Mouse (Mus musculus): Measurements from ENCODE around the gene Dera. TPM values are rescaled to one million over a fixed set of nuclear protein-coding genes. Genes with fewer than 3 reads are reported as not detected.
A peak's percentile ranks its signal among the peaks of the same experiment; 100 is the strongest.

Dera gene
- polyA plus RNA-seq, 1 experiment = 41.1 TPM

- Histone ChIP-seq H3K27me3 (replicated peaks) (no peaks in the 10 kb centered on the region), H3K4me3 (replicated peaks) (peak overlapping the region; percentile 19), H3K9me3 (peaks cover 13% of the 10 kb centered on the region), H3K36me3 (replicated peaks; ENCODE audit: low read length) (no peaks in the 10 kb centered on the region), H3K4me1 (no peaks in the 10 kb centered on the region)
- TF ChIP-seq GATA1 (IDR thresholded peaks at IDR 0.05; ENCODE audit: borderline replicate concordance, low read length) = no peak
- no peak for TF ChIP-seq FLI1 (IDR thresholded peaks at IDR 0.05; ENCODE audit: low read length)
These were observed 117.8 kb downstream of the Dera start for GRCm38 (mm10) chr6:137872055-137872735.

DNA sequence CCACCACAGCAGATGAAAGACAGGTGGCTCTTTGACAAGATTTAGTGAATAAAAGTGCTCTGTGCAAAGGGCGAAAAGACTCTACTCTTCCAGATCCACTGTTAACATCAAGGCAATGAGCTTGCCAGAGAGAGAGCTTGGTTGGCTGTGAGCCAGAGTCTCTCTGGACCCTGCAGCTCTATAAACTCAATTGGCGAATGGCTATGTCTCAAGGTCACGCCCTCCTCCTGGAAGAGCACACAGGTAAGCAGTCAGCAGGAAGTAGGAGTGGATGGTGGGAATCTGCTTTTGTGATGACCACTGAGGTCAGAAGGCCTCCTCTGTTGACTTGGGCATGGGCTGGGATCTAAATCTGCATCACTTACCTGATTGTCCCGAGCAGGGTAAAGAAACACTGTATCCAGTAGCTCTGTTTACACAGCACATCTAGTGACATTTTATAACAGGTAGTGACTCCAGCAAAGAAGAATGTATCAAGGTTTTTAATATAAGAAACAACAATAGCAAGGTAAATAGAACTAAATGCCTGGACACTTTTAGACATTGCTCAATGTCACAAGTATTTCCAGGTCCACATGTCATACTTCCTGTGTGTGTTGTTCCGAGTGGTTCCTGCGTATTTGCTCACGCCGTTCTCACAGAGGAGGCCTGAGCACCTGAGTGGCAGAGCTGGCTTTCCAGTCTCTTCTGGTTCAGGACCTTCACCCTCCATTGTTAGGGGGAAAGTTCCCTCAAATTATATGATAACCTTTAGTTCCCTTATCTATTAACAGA is 120.3 kb downstream of the Dera start:
- no peaks in the 10 kb centered on the region for H3K36me3 ChIP-seq (replicated peaks; ENCODE audit: low read length)
- H3K4me1 ChIP-seq = no peaks in the 10 kb centered on the region
- H3K27me3 ChIP-seq (replicated peaks) = no peaks in the 10 kb centered on the region
- TF ChIP-seq FLI1 (IDR thresholded peaks at IDR 0.05; ENCODE audit: low read length) (no peak), GATA1 (IDR thresholded peaks at IDR 0.05; ENCODE audit: borderline replicate concordance, low read length) (no peak)
- peaks cover 21% of the 10 kb centered on the region for H3K9me3 ChIP-seq
- no peak overlapping the region for H3K4me3 ChIP-seq (replicated peaks)

DNA sequence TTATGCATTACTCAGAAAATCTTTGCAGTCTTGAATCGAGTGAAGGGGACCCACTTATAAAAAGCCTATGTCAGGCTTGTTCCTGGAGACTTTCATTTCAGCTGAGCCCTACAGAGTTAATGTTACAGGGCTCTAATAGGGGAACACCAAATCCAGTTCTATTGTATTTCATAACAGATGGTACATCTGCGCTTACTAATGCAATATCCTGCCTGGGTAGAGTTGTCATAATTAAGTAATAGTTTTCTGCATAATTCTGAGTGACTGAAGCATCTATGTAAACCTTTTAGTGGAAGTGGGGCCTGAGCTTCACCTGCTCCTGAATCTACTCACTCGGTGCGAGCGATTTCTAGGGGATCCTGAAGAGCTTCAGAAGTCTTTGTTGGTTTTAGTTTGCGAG is 131.3 kb downstream of the Dera start:
- Histone ChIP-seq H3K4me3 (replicated peaks) (no peak overlapping the region), H3K4me1 (no peaks in the 10 kb centered on the region), H3K27me3 (replicated peaks) (no peaks in the 10 kb centered on the region), H3K9me3 (peaks cover 15% of the 10 kb centered on the region), H3K36me3 (replicated peaks; ENCODE audit: low read length) (no peaks in the 10 kb centered on the region)
- no peak for TF ChIP-seq FLI1 (IDR thresholded peaks at IDR 0.05; ENCODE audit: low read length)
- no peak for TF ChIP-seq GATA1 (IDR thresholded peaks at IDR 0.05; ENCODE audit: borderline replicate concordance, low read length)

DNA sequence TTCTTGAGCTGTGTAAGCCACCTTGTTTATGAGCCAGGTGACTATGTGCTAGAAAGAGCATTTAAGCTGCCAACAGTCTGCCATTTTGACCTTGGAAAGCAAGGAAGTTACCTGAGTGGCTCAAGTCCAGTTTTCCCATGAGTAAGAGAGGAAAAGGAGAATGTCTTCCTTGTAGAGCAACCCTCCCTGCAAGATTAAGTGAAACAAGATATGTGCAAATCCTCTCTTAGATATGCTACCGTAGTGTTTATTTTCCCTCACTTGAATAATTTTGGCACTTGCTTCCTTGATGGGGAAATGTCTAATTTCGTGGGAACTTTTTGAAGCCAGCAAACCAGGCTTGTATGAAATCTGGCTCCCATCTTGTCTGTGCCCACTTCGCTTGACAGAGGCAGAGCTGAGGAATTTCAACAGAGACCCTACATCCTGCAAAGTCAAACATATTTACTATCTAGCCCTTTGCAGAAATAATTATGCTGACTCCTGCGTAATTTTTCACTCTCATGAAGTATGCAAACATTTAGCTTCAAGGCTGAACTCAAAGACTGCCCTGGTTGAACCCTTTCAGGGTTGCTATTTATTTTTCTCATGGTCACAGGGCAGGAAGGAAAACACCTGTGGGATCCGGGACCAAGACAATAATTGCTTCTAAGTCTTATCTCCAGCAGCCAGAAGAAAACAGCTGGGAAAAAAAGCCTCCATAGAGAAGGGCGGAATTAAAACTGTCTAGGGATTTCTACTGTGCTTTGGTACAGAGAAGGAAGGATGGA is 132.0 kb downstream of the Dera start:
- TF ChIP-seq GATA1 (IDR thresholded peaks at IDR 0.05; ENCODE audit: borderline replicate concordance, low read length) = no peak
- no peak for TF ChIP-seq FLI1 (IDR thresholded peaks at IDR 0.05; ENCODE audit: low read length)
- H3K36me3 ChIP-seq (replicated peaks; ENCODE audit: low read length) = no peaks in the 10 kb centered on the region
- H3K27me3 ChIP-seq (replicated peaks) = no peaks in the 10 kb centered on the region
- no peaks in the 10 kb centered on the region for H3K4me1 ChIP-seq
- no peak overlapping the region for H3K4me3 ChIP-seq (replicated peaks)
- H3K9me3 ChIP-seq = peaks cover 15% of the 10 kb centered on the region

DNA sequence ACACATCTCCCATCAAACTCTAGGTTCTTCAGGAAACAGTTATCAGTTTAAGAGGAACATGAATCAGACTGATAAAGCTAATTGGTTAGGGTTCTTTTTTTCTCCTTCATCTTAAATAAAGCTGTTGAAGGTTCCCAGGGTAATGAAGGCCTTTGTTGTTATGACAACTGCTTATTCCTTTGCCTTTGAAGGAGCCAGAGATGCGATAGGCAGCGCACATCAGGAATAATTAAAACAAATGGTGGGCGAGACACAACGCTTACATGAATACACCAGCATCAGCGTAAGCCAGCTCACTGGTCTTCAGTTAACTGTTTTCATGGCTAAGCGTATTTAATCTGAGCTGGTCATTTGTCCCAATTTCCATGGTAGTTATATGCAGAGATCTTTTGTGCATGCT is 132.9 kb downstream of the Dera start:
- Histone ChIP-seq H3K4me3 (replicated peaks) (no peak overlapping the region), H3K36me3 (replicated peaks; ENCODE audit: low read length) (no peaks in the 10 kb centered on the region), H3K4me1 (no peaks in the 10 kb centered on the region), H3K27me3 (replicated peaks) (no peaks in the 10 kb centered on the region), H3K9me3 (peaks cover 15% of the 10 kb centered on the region)
- TF ChIP-seq GATA1 (IDR thresholded peaks at IDR 0.05; ENCODE audit: borderline replicate concordance, low read length) = no peak
- TF ChIP-seq FLI1 (IDR thresholded peaks at IDR 0.05; ENCODE audit: low read length) = no peak

GRCm38 (mm10) chr6:137897671-137898070 is 143.3 kb downstream of the Dera start:
- H3K27me3 ChIP-seq (replicated peaks) = no peaks in the 10 kb centered on the region
- H3K9me3 ChIP-seq = peaks cover 6% of the 10 kb centered on the region; the same call in 1 of the 2 replicates
- no peak overlapping the region for H3K4me3 ChIP-seq (replicated peaks)
- no peak for TF ChIP-seq FLI1 (IDR thresholded peaks at IDR 0.05; ENCODE audit: low read length)
- TF ChIP-seq GATA1 (IDR thresholded peaks at IDR 0.05; ENCODE audit: borderline replicate concordance, low read length) = no peak
- H3K36me3 ChIP-seq (replicated peaks; ENCODE audit: low read length) = no peaks in the 10 kb centered on the region
- no peaks in the 10 kb centered on the region for H3K4me1 ChIP-seq

DNA sequence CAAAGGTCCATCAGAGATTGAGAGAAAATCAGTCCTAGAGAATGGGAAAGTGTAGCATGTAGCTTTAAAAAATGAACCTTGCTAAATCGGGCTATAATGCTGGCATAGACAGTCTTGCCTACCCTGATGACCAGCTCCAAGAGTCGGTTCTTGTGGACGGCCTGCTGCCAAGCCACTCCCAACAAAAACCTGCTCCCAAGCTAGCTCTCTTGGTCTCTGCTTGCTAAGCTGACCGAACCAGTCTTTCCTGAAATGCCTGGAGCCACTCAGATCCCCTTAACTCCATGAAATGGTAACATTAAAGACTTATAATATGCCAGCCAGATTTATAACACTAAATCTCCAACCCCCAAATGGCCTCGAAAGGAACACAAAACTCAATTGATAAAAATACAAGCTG is 146.9 kb downstream of the Dera start:
- no peaks in the 10 kb centered on the region for H3K27me3 ChIP-seq (replicated peaks)
- H3K36me3 ChIP-seq (replicated peaks; ENCODE audit: low read length) = no peaks in the 10 kb centered on the region
- no peak for TF ChIP-seq FLI1 (IDR thresholded peaks at IDR 0.05; ENCODE audit: low read length)
- TF ChIP-seq GATA1 (IDR thresholded peaks at IDR 0.05; ENCODE audit: borderline replicate concordance, low read length) = no peak
- no peak overlapping the region for H3K4me3 ChIP-seq (replicated peaks)
- peaks cover 12% of the 10 kb centered on the region for H3K9me3 ChIP-seq
- H3K4me1 ChIP-seq = no peaks in the 10 kb centered on the region

Other genes starting within 250 kb of the Dera start
- 0.47 and 0.61 TPM in 2 replicates for gene Eps8, start 99.7 kb upstream of the Dera start, polyA plus RNA-seq (2012; ENCODE audit: insufficient read depth, low replicate concordance)
- 13.1 and 27.2 TPM in 2 replicates for gene Strap, start 19.5 kb upstream of the Dera start, polyA plus RNA-seq (2012; ENCODE audit: insufficient read depth, low replicate concordance)